Mouse (Mus musculus) stomach, postnatal 0 days (tissue): Measurements from ENCODE around the gene Dlgap1. TPM values are rescaled to one million over a fixed set of nuclear protein-coding genes. Genes with fewer than 3 reads are reported as not detected.

ENCODE experiments used
- ATAC-seq: fragments of 200-750 bp; cut with Nextera tagmentation; 2 replicates; pipeline ENCODE4 v1.8.0; 2017; ENCODE audit not compliant: low FRiP score, low TSS enrichment
- DNase-seq: peaks from one replicate; pipeline ENCODE4 v3.0.0-alpha.2; 2016; ENCODE audit warnings: low spot score
- H3K27ac ChIP-seq: fragments of 300-500 bp; sonication (generic); replicated peaks from 2 replicates; pipeline ENCODE4 v1.5.1; 2014; ENCODE audit warnings: mild to moderate bottlenecking, control low read depth
- H3K27me3 ChIP-seq: fragments of 300-500 bp; sonication (generic); 2 replicates; pipeline ENCODE4 v1.6.1; 2014; ENCODE audit warnings: low read length; ENCODE audit not compliant: control insufficient read depth, insufficient read depth
- H3K36me3 ChIP-seq: fragments of 300-500 bp; sonication (generic); 2 replicates; pipeline ENCODE4 v1.6.1; 2014; ENCODE audit warnings: low read length, mixed read lengths; ENCODE audit not compliant: control insufficient read depth, insufficient read depth
- H3K4me1 ChIP-seq: fragments of 300-500 bp; sonication (generic); replicated peaks from 2 replicates; pipeline ENCODE4 v1.6.1; 2014; ENCODE audit warnings: antibody characterized with exemption; ENCODE audit not compliant: control insufficient read depth, insufficient read depth
- H3K4me2 ChIP-seq: fragments of 300-500 bp; sonication (generic); replicated peaks from 2 replicates; pipeline ENCODE4 v1.6.1; 2014; ENCODE audit warnings: low read depth, mild to moderate bottlenecking, control low read depth, moderate library complexity
- H3K4me3 ChIP-seq: fragments of 300-500 bp; sonication (generic); 2 replicates; pipeline ENCODE4 v1.5.1; 2014; ENCODE audit warnings: low read depth, low read length, control low read depth
- H3K9ac ChIP-seq: fragments of 300-500 bp; sonication (generic); 2 replicates; pipeline ENCODE4 v1.6.1; 2014; ENCODE audit warnings: mild to moderate bottlenecking, low read length, control low read depth, mixed read lengths
- H3K9me3 ChIP-seq: fragments of 300-500 bp; sonication (generic); 2 replicates; pipeline ENCODE4 v1.6.1; 2016; ENCODE audit warnings: low read length; ENCODE audit not compliant: control insufficient read depth
- CTCF ChIP-seq: IDR thresholded peaks from 2 replicates; pipeline ENCODE4 v1.5.1; 2016; ENCODE audit warnings: antibody characterized with exemption, low read depth, mild to moderate bottlenecking, moderate library complexity
- EP300 ChIP-seq: optimal IDR thresholded peaks from 2 replicates; pipeline ENCODE3; 2016; ENCODE audit warnings: antibody characterized with exemption
- WGBS: fragments of 180-500 bp; shearing (Covaris S2); extraction: QIAGEN DNeasy Blood & Tissue Kit; methylation state at CpG from one replicate; pipeline ENCODE4 v1.1.7; 2014; 5-methylcytosine and 5-hydroxymethylcytosine counted together
- polyA plus RNA-seq: library from polyadenylated mRNA; unstranded; fragments of >200 nt; fragmentation: Nextera tagmentation; extraction: Ambion mirVana; gene quantifications from 2 replicates; pipeline ENCODE4 v1.2.1, GENCODE M21; 2015

The Dlgap1 gene
- polyA plus RNA-seq, 1 experiment from 2014 or later, result 1.6 TPM

DNA sequence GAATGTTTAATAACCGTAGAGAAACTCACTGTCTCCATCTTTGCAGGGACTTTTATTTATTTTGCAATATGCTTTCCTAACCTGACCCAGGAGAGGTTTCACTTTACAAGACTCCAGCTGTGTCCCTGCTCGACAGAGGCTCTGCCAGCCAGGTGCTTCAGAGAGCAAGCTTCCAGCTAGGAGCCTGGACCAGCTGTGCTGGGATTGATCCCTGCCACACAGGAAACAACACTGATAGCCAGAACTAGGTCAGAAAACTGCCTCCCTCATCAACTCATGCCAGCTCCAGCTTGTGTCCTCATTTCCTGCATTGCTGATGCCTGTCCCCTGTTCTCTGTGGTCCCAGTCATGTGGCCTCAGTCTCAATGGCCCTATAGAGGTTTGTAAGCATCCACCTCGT lies 365.3 kb downstream of the Dlgap1 start:
- 29% methylated on average over 3 of the region's 3 CpGs for WGBS
- no peak for ATAC-seq
- TF ChIP-seq CTCF (no peak), EP300 (no peak)

DNA sequence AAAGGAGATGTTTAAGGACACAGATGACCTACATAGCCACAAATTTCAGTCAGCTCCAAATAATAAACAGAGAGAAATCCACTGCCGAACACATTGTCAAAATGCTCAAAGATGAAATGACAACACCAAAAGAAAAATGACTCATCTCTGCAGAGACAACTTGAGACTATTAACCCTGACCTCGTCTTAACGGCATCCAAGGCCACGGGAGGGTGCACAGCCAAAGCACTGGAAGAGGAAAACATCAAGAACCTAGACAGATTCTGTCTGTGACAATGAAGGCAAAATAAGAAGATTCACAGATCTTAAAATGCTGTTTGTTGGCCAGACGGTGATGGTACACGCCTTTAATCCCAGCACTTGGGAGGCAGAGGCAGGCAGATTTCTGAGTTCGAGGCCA lies 370.9 kb downstream of the Dlgap1 start:
- no peak overlapping the region for H3K4me3 ChIP-seq
- DNase-seq (no peak), ATAC-seq (no peak)
- no peak overlapping the region for H3K4me2 ChIP-seq
- no peak for TF ChIP-seq EP300
- TF ChIP-seq CTCF, result no peak
- no peaks in the 10 kb centered on the region for H3K9me3 ChIP-seq
- 64% methylated on average over 7 of the region's 7 CpGs for WGBS
- H3K36me3 ChIP-seq, result no peaks in the 10 kb centered on the region
- H3K9ac ChIP-seq, result no peak overlapping the region
- no peaks in the 10 kb centered on the region for H3K4me1 ChIP-seq
- H3K27ac ChIP-seq, result no peak overlapping the region
- no peaks in the 10 kb centered on the region for H3K27me3 ChIP-seq

More for the DNA sequence above, 365.3 kb downstream of the Dlgap1 start:
- Histone ChIP-seq H3K27ac (no peak overlapping the region), H3K27me3 (no peaks in the 10 kb centered on the region), H3K9ac (no peak overlapping the region), H3K4me2 (no peak overlapping the region), H3K4me3 (no peak overlapping the region), H3K9me3 (no peaks in the 10 kb centered on the region), H3K36me3 (no peaks in the 10 kb centered on the region), H3K4me1 (no peaks in the 10 kb centered on the region)
- no peak for DNase-seq

DNA sequence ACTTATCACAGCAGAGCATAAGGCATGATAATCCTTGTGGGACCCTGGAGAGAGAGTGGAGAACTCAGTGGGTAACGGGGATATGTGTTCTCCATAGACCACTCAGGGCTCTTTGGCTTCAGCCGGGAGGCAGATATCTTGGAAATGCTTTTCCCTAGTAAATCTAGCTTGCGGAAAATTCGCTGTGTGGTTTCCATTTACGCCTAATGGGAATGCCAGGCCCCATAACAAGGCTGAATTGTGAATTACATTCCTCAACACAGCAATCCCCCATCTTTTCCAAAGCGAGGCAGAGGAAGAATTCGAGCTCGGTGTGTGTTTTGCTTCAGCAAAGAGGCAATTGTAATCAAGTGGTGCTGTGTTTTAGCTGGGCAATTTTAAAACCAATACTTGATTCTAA lies 372.4 kb downstream of the Dlgap1 start:
- no peaks in the 10 kb centered on the region for H3K4me1 ChIP-seq
- H3K36me3 ChIP-seq, result no peaks in the 10 kb centered on the region
- 76% methylated on average over 8 of the region's 8 CpGs for WGBS
- DNase-seq (no peak), ATAC-seq (no peak)
- no peak overlapping the region for H3K9ac ChIP-seq
- no peaks in the 10 kb centered on the region for H3K27me3 ChIP-seq
- no peak overlapping the region for H3K4me3 ChIP-seq
- H3K4me2 ChIP-seq, result no peak overlapping the region
- H3K9me3 ChIP-seq, result no peaks in the 10 kb centered on the region
- TF ChIP-seq CTCF, result no peak
- no peak for TF ChIP-seq EP300
- no peak overlapping the region for H3K27ac ChIP-seq

DNA sequence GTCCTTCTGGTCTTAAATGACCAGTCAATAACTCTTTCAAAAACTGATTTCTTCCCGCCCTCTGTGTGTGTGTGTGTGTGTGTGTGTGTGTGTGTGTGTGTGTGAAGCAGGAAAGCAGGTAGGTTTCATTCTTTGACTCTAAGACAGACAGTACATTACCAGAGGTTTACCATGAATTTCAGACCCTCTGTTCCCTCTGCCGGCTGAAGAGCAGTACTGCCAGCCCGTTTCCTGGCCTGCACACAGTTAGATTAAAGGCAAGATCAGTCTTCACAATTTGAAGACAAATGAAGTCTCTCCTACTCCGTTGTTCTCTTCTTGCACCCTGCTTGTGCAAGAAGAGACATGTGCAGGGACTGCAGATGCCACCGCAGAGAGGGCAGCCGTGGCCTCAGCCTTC lies 373.0 kb downstream of the Dlgap1 start:
- 61% methylated on average over 6 of the region's 6 CpGs for WGBS
- Histone ChIP-seq H3K4me1 (no peaks in the 10 kb centered on the region), H3K27ac (no peak overlapping the region), H3K36me3 (no peaks in the 10 kb centered on the region), H3K9me3 (no peaks in the 10 kb centered on the region), H3K4me2 (no peak overlapping the region), H3K4me3 (no peak overlapping the region), H3K27me3 (no peaks in the 10 kb centered on the region), H3K9ac (no peak overlapping the region)
- DNase-seq (no peak), ATAC-seq (no peak)
- TF ChIP-seq EP300 (no peak), CTCF (peak; percentile 67)

DNA sequence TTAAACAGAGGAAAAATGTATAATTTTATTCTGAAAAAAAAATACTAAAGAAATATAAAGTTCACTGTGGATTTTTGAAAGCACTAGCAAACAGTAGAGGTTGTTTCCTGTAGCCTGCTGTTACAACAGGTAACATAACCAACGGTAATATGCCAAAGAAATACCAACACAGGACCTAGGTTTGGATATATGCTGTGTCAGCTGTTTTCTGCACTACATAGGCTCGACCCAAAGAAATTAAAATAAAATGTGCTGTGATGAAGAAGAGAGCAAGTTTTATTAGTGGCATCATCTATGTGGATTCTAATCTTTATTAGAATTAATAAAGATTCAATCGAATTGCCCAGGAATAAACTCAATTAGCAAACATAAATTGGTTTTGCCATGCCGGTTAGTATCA lies 378.5 kb downstream of the Dlgap1 start:
- TF ChIP-seq CTCF (no peak), EP300 (no peak)
- H3K36me3 ChIP-seq, result no peaks in the 10 kb centered on the region
- WGBS, result 80% methylated on average over 4 of the region's 4 CpGs
- ATAC-seq (no peak), DNase-seq (no peak)
- no peak overlapping the region for H3K27ac ChIP-seq
- no peak overlapping the region for H3K4me2 ChIP-seq
- H3K9ac ChIP-seq, result no peak overlapping the region
- no peaks in the 10 kb centered on the region for H3K27me3 ChIP-seq
- no peaks in the 10 kb centered on the region for H3K4me1 ChIP-seq
- no peak overlapping the region for H3K4me3 ChIP-seq
- no peaks in the 10 kb centered on the region for H3K9me3 ChIP-seq

DNA sequence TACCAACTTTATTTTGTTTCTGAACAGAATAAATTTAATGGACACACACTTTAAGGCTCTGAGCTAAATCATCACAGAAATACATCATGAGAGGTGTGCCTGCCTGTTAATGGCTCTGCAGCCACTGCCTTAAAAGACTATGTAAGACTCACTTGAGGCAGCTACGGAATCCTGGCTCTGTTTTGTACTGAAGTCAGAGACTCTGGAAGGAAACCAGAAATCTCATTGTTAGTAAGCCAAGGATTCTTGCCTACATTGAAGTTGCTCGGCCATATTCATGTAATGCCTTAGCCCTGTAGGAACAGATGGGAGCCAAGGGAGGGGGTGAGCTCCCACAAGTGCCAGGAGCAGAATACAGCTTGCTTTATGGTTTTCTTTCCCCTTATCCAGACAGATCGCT lies 394.7 kb downstream of the Dlgap1 start:
- Histone ChIP-seq H3K4me3 (no peak overlapping the region), H3K9me3 (no peaks in the 10 kb centered on the region), H3K27me3 (no peaks in the 10 kb centered on the region), H3K27ac (no peak overlapping the region), H3K36me3 (no peaks in the 10 kb centered on the region), H3K4me2 (no peak overlapping the region), H3K4me1 (no peaks in the 10 kb centered on the region), H3K9ac (no peak overlapping the region)
- TF ChIP-seq CTCF (no peak), EP300 (no peak)
- 48% methylated on average over 3 of the region's 3 CpGs for WGBS
- DNase-seq, result no peak
- no peak for ATAC-seq
